Mouse (Mus musculus): ENCODE measurements at regions not wholly inside any gene's neighbourhood (a gene's known extent, or its start where the extent isn't known, plus 50 kb on each side); places are given as distances from the start of the nearest gene placed in this dataset.

- Histone ChIP-seq H3ac (ENCODE audit: control insufficient read depth, insufficient read length) (no peak overlapping the region), H3K4me2 (ENCODE audit: low read depth) (no peak overlapping the region), H3K27me3 (ENCODE audit: control insufficient read depth, insufficient read depth, insufficient read length) (peaks cover 4% of the 10 kb centered on the region), H3K36me3 (ENCODE audit: control insufficient read depth, insufficient read depth) (no peaks in the 10 kb centered on the region), H3K79me2 (ENCODE audit: control insufficient read depth, insufficient read depth) (no peaks in the 10 kb centered on the region), H3K4me3 (no peak overlapping the region)
- no peak for TF ChIP-seq USF1 (IDR thresholded peaks at IDR 0.05; ENCODE audit: low read depth)
- TF ChIP-seq POLR2A (IDR thresholded peaks at IDR 0.05; ENCODE audit: insufficient read length, low read depth) = no peak
- TF ChIP-seq CEBPB (IDR thresholded peaks at IDR 0.05; ENCODE audit: insufficient read depth, poor library complexity, severe bottlenecking) = no peak
- TF ChIP-seq TCF3 (IDR thresholded peaks at IDR 0.05; ENCODE audit: insufficient read length, low read depth) = no peak
- no peak for TF ChIP-seq REST (IDR thresholded peaks at IDR 0.05; ENCODE audit: insufficient read depth, insufficient read length)
- TF ChIP-seq SRF (IDR thresholded peaks at IDR 0.05; ENCODE audit: control insufficient read depth, insufficient read length, low read depth) = no peak
- TF ChIP-seq E2F4 (IDR thresholded peaks at IDR 0.05; ENCODE audit: insufficient read depth) = no peak
These were observed 103.3 kb downstream of the Prox1 start for GRCm38 (mm10) chr1:190067181-190067580.

- Histone ChIP-seq H3K4me3 (no peak overlapping the region), H3K4me2 (ENCODE audit: low read depth) (no peak overlapping the region), H3ac (ENCODE audit: control insufficient read depth, insufficient read length) (no peak overlapping the region), H3K79me2 (ENCODE audit: control insufficient read depth, insufficient read depth) (no peaks in the 10 kb centered on the region), H3K27me3 (ENCODE audit: control insufficient read depth, insufficient read depth, insufficient read length) (no peaks in the 10 kb centered on the region), H3K36me3 (ENCODE audit: control insufficient read depth, insufficient read depth) (no peaks in the 10 kb centered on the region)
- TF ChIP-seq SRF (IDR thresholded peaks at IDR 0.05; ENCODE audit: control insufficient read depth, insufficient read length, low read depth) (no peak), MYOD1 (IDR thresholded peaks at IDR 0.05; ENCODE audit: control insufficient read depth in 1 of 3, insufficient read length in 2 of 3, low read depth in 2 of 3) (no peak), REST (IDR thresholded peaks at IDR 0.05; ENCODE audit: insufficient read depth, insufficient read length) (no peak), CEBPB (IDR thresholded peaks at IDR 0.05; ENCODE audit: insufficient read depth, poor library complexity, severe bottlenecking) (no peak), USF1 (IDR thresholded peaks at IDR 0.05; ENCODE audit: low read depth) (no peak), E2F4 (IDR thresholded peaks at IDR 0.05; ENCODE audit: insufficient read depth) (no peak), MYOG (IDR thresholded peaks at IDR 0.05; ENCODE audit: control insufficient read depth in 1 of 3, insufficient read depth in 1 of 3, insufficient read length in 2 of 3, low read depth in 2 of 3) (no peak), TCF12 (IDR thresholded peaks at IDR 0.05; ENCODE audit: insufficient read depth, poor library complexity, severe bottlenecking) (no peak), TCF3 (IDR thresholded peaks at IDR 0.05; ENCODE audit: insufficient read length, low read depth) (no peak), MAX (IDR thresholded peaks at IDR 0.05; ENCODE audit: low read depth) (no peak), POLR2A (IDR thresholded peaks at IDR 0.05; ENCODE audit: insufficient read length, low read depth) (no peak), POLR2AphosphoS2 (IDR thresholded peaks at IDR 0.05; ENCODE audit: insufficient read length, low read depth) (no peak)
These were observed 104.1 kb downstream of the Prox1 start for GRCm38 (mm10) chr1:190066426-190066825.

- no peak for TF ChIP-seq E2F4 (IDR thresholded peaks at IDR 0.05; ENCODE audit: insufficient read depth)
- Histone ChIP-seq H3K79me2 (ENCODE audit: control insufficient read depth, insufficient read depth) (no peaks in the 10 kb centered on the region), H3K4me2 (ENCODE audit: low read depth) (no peak overlapping the region)
These were observed 108.8 kb downstream of the Prox1 start for GRCm38 (mm10) chr1:190061560-190062295.

GRCm38 (mm10) chr1:190059025-190059424, 111.5 kb downstream of the Prox1 start:
- no peak for TF ChIP-seq USF1 (IDR thresholded peaks at IDR 0.05; ENCODE audit: low read depth)
- TF ChIP-seq CEBPB (IDR thresholded peaks at IDR 0.05; ENCODE audit: insufficient read depth, poor library complexity, severe bottlenecking) = no peak
- no peak for TF ChIP-seq POLR2A (IDR thresholded peaks at IDR 0.05; ENCODE audit: insufficient read length, low read depth)
- TF ChIP-seq POLR2AphosphoS2 (IDR thresholded peaks at IDR 0.05; ENCODE audit: insufficient read length, low read depth) = no peak
- Histone ChIP-seq H3K27me3 (ENCODE audit: control insufficient read depth, insufficient read depth, insufficient read length) (no peaks in the 10 kb centered on the region), H3K4me3 (no peak overlapping the region), H3K79me2 (ENCODE audit: control insufficient read depth, insufficient read depth) (no peaks in the 10 kb centered on the region), H3ac (ENCODE audit: control insufficient read depth, insufficient read length) (no peak overlapping the region), H3K36me3 (ENCODE audit: control insufficient read depth, insufficient read depth) (no peaks in the 10 kb centered on the region), H3K4me2 (ENCODE audit: low read depth) (no peak overlapping the region)

More at GRCm38 (mm10) chr1:190061560-190062295, 108.8 kb downstream of the Prox1 start:
- Histone ChIP-seq H3ac (ENCODE audit: control insufficient read depth, insufficient read length) (no peak overlapping the region), H3K4me3 (no peak overlapping the region), H3K36me3 (ENCODE audit: control insufficient read depth, insufficient read depth) (no peaks in the 10 kb centered on the region), H3K27me3 (ENCODE audit: control insufficient read depth, insufficient read depth, insufficient read length) (no peaks in the 10 kb centered on the region)

- TF ChIP-seq REST (IDR thresholded peaks at IDR 0.05; ENCODE audit: insufficient read depth, insufficient read length) (no peak), MYOD1 (IDR thresholded peaks at IDR 0.05; ENCODE audit: control insufficient read depth in 1 of 3, insufficient read length in 2 of 3, low read depth in 2 of 3) (no peak), TCF12 (IDR thresholded peaks at IDR 0.05; ENCODE audit: insufficient read depth, poor library complexity, severe bottlenecking) (no peak), MAX (IDR thresholded peaks at IDR 0.05; ENCODE audit: low read depth) (no peak), POLR2AphosphoS2 (IDR thresholded peaks at IDR 0.05; ENCODE audit: insufficient read length, low read depth) (no peak), TCF3 (IDR thresholded peaks at IDR 0.05; ENCODE audit: insufficient read length, low read depth) (no peak), CEBPB (IDR thresholded peaks at IDR 0.05; ENCODE audit: insufficient read depth, poor library complexity, severe bottlenecking) (no peak), POLR2A (IDR thresholded peaks at IDR 0.05; ENCODE audit: insufficient read length, low read depth) (no peak), SRF (IDR thresholded peaks at IDR 0.05; ENCODE audit: control insufficient read depth, insufficient read length, low read depth) (no peak), E2F4 (IDR thresholded peaks at IDR 0.05; ENCODE audit: insufficient read depth) (no peak), MYOG (IDR thresholded peaks at IDR 0.05; ENCODE audit: control insufficient read depth in 1 of 3, insufficient read depth in 1 of 3, insufficient read length in 2 of 3, low read depth in 2 of 3) (no peak), USF1 (IDR thresholded peaks at IDR 0.05; ENCODE audit: low read depth) (no peak)
- H3K27me3 ChIP-seq (ENCODE audit: control insufficient read depth, insufficient read depth, insufficient read length) = no peaks in the 10 kb centered on the region
- no peak overlapping the region for H3K4me3 ChIP-seq
- H3K4me2 ChIP-seq (ENCODE audit: low read depth) = no peak overlapping the region
- no peaks in the 10 kb centered on the region for H3K79me2 ChIP-seq (ENCODE audit: control insufficient read depth, insufficient read depth)
- no peak overlapping the region for H3ac ChIP-seq (ENCODE audit: control insufficient read depth, insufficient read length)
- H3K36me3 ChIP-seq (ENCODE audit: control insufficient read depth, insufficient read depth) = no peaks in the 10 kb centered on the region
These were observed 113.6 kb downstream of the Prox1 start for GRCm38 (mm10) chr1:190056931-190057330.
